Mouse (Mus musculus) hindbrain, postnatal 0 days (tissue): ENCODE measurements around the gene Ddx18. TPM values are rescaled to one million over a fixed set of nuclear protein-coding genes. Genes with fewer than 3 reads are reported as not detected.

Source experiments
- ATAC-seq: fragments of 200-750 bp; cut with Nextera tagmentation; 2 replicates; pipeline ENCODE4 v1.8.0; 2017; ENCODE audit warnings: mild to moderate bottlenecking, moderate TSS enrichment, moderate library complexity
- DNase-seq: peaks from one replicate; pipeline ENCODE4 v3.0.0-alpha.2; 2015; ENCODE audit warnings: low spot score
- H3K27ac ChIP-seq: fragments of 300-500 bp; sonication (generic); 2 replicates; pipeline ENCODE4 v1.5.1; 2014; ENCODE audit warnings: mild to moderate bottlenecking
- H3K27me3 ChIP-seq: fragments of 300-500 bp; sonication (generic); 2 replicates; pipeline ENCODE4 v1.6.1; 2014; ENCODE audit warnings: low read length, mixed read lengths; ENCODE audit not compliant: insufficient read depth
- H3K36me3 ChIP-seq: fragments of 300-500 bp; sonication (generic); 2 replicates; pipeline ENCODE4 v1.6.1; 2014; ENCODE audit warnings: low read length, mixed read lengths; ENCODE audit not compliant: insufficient read depth
- H3K4me1 ChIP-seq: fragments of 300-500 bp; sonication (generic); 2 replicates; pipeline ENCODE4 v1.6.1; 2014; ENCODE audit warnings: antibody characterized with exemption, low read length, mixed read lengths; ENCODE audit not compliant: insufficient read depth
- H3K4me2 ChIP-seq: fragments of 300-500 bp; sonication (generic); 2 replicates; pipeline ENCODE4 v1.6.1; 2014; ENCODE audit warnings: low read depth, mild to moderate bottlenecking, low read length, moderate library complexity, mixed read lengths
- H3K4me3 ChIP-seq: fragments of 300-500 bp; sonication (generic); 2 replicates; pipeline ENCODE4 v1.5.1; 2014; ENCODE audit warnings: low read length
- H3K9ac ChIP-seq: fragments of 300-500 bp; sonication (generic); replicated peaks from 2 replicates; pipeline ENCODE4 v1.6.1; 2014; ENCODE audit warnings: mild to moderate bottlenecking, low read length, moderate library complexity, mixed read lengths
- H3K9me3 ChIP-seq: fragments of 300-500 bp; sonication (generic); 2 replicates; pipeline ENCODE4 v1.6.1; 2016; ENCODE audit warnings: low read length, mixed read lengths
- CTCF ChIP-seq: IDR thresholded peaks from 2 replicates; pipeline ENCODE4 v1.5.1; 2016; ENCODE audit warnings: antibody characterized with exemption, control low read depth, low read depth
- WGBS: fragments of 180-500 bp; shearing (Covaris S2); extraction: QIAGEN DNeasy Blood & Tissue Kit; methylation state at CpG from one replicate; pipeline ENCODE4 v1.1.7; 2014; 5-methylcytosine and 5-hydroxymethylcytosine counted together
- polyA plus RNA-seq: library from polyadenylated mRNA; unstranded; fragments of >200 nt; fragmentation: Nextera tagmentation; extraction: Ambion mirVana; gene quantifications from 2 replicates; pipeline ENCODE4 v1.2.1, GENCODE M21; 2015
- total RNA-seq: library from RNA; depleted of rRNA; stranded (reverse); fragments of >200 nt; gene quantifications from 2 replicates; pipeline ENCODE4 v1.2.3, GENCODE M21; 2014

Gene Ddx18
- total and polyA plus RNA-seq, 2 experiments from 2014 or later: 29.9 to 41.8 TPM

DNA sequence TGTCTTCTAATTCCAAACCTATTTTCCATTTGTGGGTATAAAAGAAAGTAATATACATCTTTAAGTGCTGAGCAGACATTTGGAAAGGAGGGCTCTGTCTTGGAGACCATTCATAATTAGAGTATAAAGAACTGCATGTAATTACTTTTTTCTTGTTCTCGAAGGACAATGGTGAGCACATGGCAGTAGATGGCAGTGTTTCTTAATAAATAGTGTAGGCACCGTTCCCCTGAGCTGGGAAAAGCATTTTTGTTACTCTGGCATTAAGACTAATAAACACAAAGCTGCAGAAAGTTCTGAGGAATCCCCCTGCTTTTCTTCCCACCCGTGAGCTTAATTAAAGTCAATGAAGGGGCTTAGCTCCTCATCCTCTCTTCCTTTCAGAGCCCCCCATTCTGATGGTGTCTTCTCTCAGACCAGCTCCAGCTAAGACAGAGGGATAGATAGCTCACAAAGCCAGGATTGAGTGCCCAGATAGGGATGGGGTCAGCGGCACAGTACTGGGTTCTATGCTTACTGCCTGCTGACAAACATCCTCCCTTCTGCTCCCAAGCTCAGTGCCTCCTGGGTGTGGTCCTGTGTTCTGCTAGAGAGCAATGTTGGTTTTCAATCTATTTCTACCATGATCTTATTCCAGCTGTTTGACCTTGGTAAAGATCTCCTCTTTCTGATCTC is 29.3 kb upstream of the Ddx18 start:
- H3K4me1 ChIP-seq: no peaks in the 10 kb centered on the region
- ATAC-seq (0 out of 2 replicates have a peak, but pooled peaks have one; percentile 27), DNase-seq (peak; percentile 81)
- no peaks in the 10 kb centered on the region for H3K9me3 ChIP-seq
- TF ChIP-seq CTCF: peak; percentile 71
- no peak overlapping the region for H3K4me3 ChIP-seq
- WGBS: 7% methylated on average over 4 of the region's 4 CpGs
- no peaks in the 10 kb centered on the region for H3K27me3 ChIP-seq
- no peaks in the 10 kb centered on the region for H3K36me3 ChIP-seq
- no peak overlapping the region for H3K9ac ChIP-seq
- no peak overlapping the region for H3K4me2 ChIP-seq
- no peak overlapping the region for H3K27ac ChIP-seq

- H3K27ac ChIP-seq: no peak overlapping the region
Observed at GRCm38 (mm10) chr1:121584838-121585237, 17.0 kb upstream of the Ddx18 start.

DNA sequence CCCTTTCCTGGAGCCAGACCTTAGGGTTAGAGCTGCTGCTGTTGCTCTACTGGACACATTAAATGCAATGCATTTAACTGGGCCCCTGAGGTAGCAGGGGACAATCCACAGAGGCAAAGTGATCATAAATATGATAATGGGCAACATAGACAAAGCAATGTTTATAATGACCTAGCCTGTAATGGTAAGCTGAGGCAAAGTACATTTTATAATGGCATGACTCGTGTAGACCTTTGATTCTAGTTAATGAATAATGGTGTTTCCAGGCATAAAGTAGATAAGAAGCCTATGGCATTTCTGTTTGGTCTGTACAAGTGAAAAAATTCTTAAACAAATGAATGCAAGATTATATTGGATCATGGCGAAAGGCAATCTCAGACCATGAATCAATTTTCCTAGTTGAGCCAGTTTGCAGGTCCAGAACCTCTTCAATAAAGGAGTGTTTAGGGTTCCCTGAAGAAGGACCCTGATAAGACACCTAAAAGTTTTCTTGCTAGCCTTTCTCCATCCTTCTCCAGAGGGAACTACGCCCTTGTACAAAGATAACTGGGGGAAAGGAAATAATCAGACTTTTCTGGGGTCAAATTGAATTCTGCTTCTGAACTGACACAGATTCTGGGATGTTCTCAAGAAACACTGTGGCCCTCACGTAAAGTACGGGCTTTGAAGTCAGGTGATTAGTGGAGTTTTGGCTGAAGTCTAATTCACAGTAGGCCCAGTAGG is 13.5 kb upstream of the Ddx18 start:
- DNase-seq: no peak
- Histone ChIP-seq H3K9ac (no peak overlapping the region), H3K4me1 (no peaks in the 10 kb centered on the region), H3K36me3 (no peaks in the 10 kb centered on the region), H3K27ac (no peak overlapping the region), H3K9me3 (no peaks in the 10 kb centered on the region), H3K27me3 (no peaks in the 10 kb centered on the region), H3K4me3 (no peak overlapping the region), H3K4me2 (no peak overlapping the region)
- no peak for ATAC-seq
- TF ChIP-seq CTCF: no peak
- WGBS: 94% methylated on average over 5 of the region's 5 CpGs

More at GRCm38 (mm10) chr1:121584838-121585237, 17.0 kb upstream of the Ddx18 start:
- Histone ChIP-seq H3K4me2 (no peak overlapping the region), H3K27me3 (no peaks in the 10 kb centered on the region), H3K4me3 (no peak overlapping the region), H3K9me3 (no peaks in the 10 kb centered on the region), H3K36me3 (no peaks in the 10 kb centered on the region), H3K9ac (no peak overlapping the region), H3K4me1 (no peaks in the 10 kb centered on the region)
- WGBS: 82% methylated on average over 6 of the region's 6 CpGs
- TF ChIP-seq CTCF: no peak
- ATAC-seq (no peak), DNase-seq (no peak)

DNA sequence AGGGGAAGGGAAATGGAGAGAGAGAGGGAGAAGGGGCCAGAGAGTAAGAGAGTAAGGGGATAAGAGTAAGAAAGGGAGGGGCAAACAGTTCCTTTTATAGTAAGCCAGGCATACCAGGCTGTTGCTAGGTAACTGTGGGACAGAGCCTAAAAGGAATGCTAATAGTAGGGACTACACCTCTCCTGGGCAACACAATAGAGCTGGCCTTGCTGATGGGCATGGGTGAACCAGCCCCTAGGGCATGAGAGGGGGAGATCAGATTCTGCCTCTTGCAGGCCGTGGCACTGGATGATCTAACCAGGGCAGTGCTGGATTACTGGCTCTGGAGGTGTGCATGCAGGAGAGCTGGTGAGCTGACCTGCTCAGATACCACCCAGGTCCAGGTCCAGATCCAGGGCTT is 9.7 kb upstream of the Ddx18 start:
- WGBS: 8% methylated on average over 1 of the region's 1 CpGs
- Histone ChIP-seq H3K4me3 (no peak overlapping the region), H3K4me1 (no peaks in the 10 kb centered on the region), H3K9ac (no peak overlapping the region), H3K36me3 (no peaks in the 10 kb centered on the region), H3K4me2 (no peak overlapping the region), H3K9me3 (no peaks in the 10 kb centered on the region), H3K27me3 (no peaks in the 10 kb centered on the region), H3K27ac (no peak overlapping the region)
- no peak for TF ChIP-seq CTCF
- DNase-seq: no peak
- ATAC-seq: no peak

- no peak for ATAC-seq
- Histone ChIP-seq H3K4me1 (no peaks in the 10 kb centered on the region), H3K9ac (no peak overlapping the region), H3K27me3 (no peaks in the 10 kb centered on the region), H3K4me3 (no peak overlapping the region), H3K9me3 (no peaks in the 10 kb centered on the region), H3K27ac (no peak overlapping the region), H3K4me2 (no peak overlapping the region), H3K36me3 (no peaks in the 10 kb centered on the region)
- WGBS: 83% methylated on average over 7 of the region's 7 CpGs
- no peak for TF ChIP-seq CTCF
- no peak for DNase-seq
Observed at GRCm38 (mm10) chr1:121570522-121570921, 2.7 kb upstream of the Ddx18 start.

DNA sequence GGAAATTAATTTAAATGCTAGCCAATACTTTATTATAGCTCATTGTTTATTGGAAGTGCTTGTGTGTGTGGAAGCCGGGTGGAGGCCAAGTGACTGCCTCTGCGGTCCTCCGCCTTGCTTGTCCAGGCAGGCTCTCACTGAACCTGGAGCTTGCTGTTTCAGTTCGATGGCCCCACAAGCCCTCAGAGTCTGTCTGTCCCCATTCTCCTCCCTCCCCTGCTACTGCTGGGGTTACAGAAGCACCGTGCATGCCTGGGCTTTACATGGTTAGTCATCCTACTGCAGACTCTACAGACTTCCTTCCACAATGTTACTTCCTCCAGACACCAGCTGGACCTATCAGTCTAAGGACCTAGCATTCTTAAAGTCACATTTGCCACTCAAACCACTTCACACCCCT is 9.9 kb downstream of the Ddx18 start:
- no peak for TF ChIP-seq CTCF
- DNase-seq: no peak
- 94% methylated on average over 5 of the region's 5 CpGs for WGBS
- no peaks in the 10 kb centered on the region for H3K9me3 ChIP-seq
- H3K36me3 ChIP-seq: peaks cover 88% of the 10 kb centered on the region
- H3K9ac ChIP-seq: no peak overlapping the region
- H3K4me1 ChIP-seq: no peaks in the 10 kb centered on the region
- ATAC-seq: no peak
- no peak overlapping the region for H3K4me2 ChIP-seq
- H3K27ac ChIP-seq: no peak overlapping the region
- H3K27me3 ChIP-seq: no peaks in the 10 kb centered on the region
- H3K4me3 ChIP-seq: no peak overlapping the region

DNA sequence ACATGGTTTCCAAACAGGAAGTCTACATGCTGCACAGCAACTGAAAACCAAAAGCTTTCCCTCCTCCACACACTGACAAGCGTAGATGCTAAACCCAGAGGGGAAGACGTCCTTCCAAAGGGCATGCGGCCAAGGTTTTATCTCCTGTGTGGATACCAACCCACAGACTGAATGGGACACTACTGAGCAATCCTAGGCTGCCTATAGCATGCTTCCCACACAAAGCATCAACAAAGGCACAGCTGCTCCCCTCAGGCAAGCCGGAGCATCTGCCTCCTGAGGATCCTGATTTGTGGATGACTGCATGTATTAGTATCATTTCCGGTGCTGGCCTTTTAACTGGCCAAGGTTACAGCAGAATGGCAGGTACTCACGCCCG is 16.3 kb downstream of the Ddx18 start:
- H3K9me3 ChIP-seq: no peaks in the 10 kb centered on the region
- H3K4me1 ChIP-seq: no peaks in the 10 kb centered on the region
- ATAC-seq (peak; percentile 63), DNase-seq (peak; percentile 28)
- no peak overlapping the region for H3K27ac ChIP-seq
- no peak overlapping the region for H3K4me3 ChIP-seq
- TF ChIP-seq CTCF: no peak
- H3K9ac ChIP-seq: no peak overlapping the region
- peaks cover 42% of the 10 kb centered on the region for H3K36me3 ChIP-seq
- 73% methylated on average over 7 of the region's 7 CpGs for WGBS
- no peak overlapping the region for H3K4me2 ChIP-seq
- no peaks in the 10 kb centered on the region for H3K27me3 ChIP-seq
